Mouse (Mus musculus): ENCODE results near the gene C1qtnf5. TPM values are rescaled to one million over a fixed set of nuclear protein-coding genes. Genes with fewer than 3 reads are reported as not detected.

C1qtnf5 gene
- polyA plus RNA-seq, 1 experiment from 2014 or later, result 1.3 TPM

DNA sequence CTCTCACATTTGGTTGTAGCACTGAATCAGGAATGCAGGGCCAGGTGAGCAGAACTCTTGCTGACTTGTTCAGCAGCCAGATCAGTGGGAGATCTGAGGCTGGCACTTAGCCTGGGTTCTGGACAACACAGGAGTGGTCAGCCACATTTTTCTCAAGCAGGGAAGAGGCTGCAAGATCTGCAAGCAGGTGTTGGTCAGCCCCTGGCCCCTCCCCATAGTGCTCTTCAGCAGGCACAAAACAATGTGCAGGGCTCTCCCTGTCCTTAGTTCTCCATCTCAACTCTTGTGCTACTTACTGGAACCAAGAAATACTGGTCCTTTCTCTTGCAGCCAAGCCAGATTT is 37.6 kb downstream of the C1qtnf5 start:
- no peak overlapping the region for H3K4me3 ChIP-seq (ENCODE audit: low read depth, low read length)
- H3K27ac ChIP-seq (ENCODE audit: low read depth), result no peak overlapping the region
- TF ChIP-seq CTCF (IDR thresholded peaks at IDR 0.05; ENCODE audit: low read depth) (no peak), EP300 (IDR thresholded peaks at IDR 0.05; ENCODE audit: low read depth) (no peak)
- no peaks in the 10 kb centered on the region for H3K4me1 ChIP-seq (ENCODE audit: insufficient read depth)
- H3K9me3 ChIP-seq (ENCODE audit: low read length), result no peaks in the 10 kb centered on the region
- no peak overlapping the region for H3K9ac ChIP-seq (replicated peaks)
- H3K4me2 ChIP-seq (ENCODE audit: low read depth, low read length), result no peak overlapping the region
- H3K27me3 ChIP-seq (ENCODE audit: insufficient read depth, low read length), result no peaks in the 10 kb centered on the region
- ATAC-seq (no peak), DNase-seq (no peak)
- peaks cover 26% of the 10 kb centered on the region for H3K36me3 ChIP-seq (replicated peaks; ENCODE audit: insufficient read depth, low read length)

DNA sequence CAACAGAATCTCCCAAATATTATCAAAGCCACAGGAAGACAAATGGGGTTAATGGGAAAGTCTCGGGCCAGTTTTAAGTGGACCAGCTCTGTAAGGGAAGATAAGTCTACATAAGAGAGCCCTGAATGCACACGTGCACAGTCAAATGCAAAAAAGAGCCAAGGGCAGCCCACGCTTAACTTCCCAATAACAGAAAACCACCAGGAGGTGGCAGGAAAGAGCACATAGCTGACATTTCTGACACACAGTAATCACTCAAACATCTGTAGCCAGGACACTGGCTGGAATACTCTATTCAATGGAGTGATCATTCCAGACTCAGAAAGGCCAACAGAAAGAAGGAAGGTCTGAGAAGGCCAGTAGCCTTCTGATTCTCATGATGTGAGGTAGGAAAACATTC is 40.2 kb downstream of the C1qtnf5 start:
- TF ChIP-seq CTCF (IDR thresholded peaks at IDR 0.05; ENCODE audit: low read depth), result peak; percentile 65
- no peak for TF ChIP-seq EP300 (IDR thresholded peaks at IDR 0.05; ENCODE audit: low read depth)
- Histone ChIP-seq H3K9ac (replicated peaks) (no peak overlapping the region), H3K4me3 (ENCODE audit: low read depth, low read length) (no peak overlapping the region), H3K27ac (ENCODE audit: low read depth) (no peak overlapping the region), H3K9me3 (ENCODE audit: low read length) (no peaks in the 10 kb centered on the region), H3K36me3 (replicated peaks; ENCODE audit: insufficient read depth, low read length) (peaks cover 27% of the 10 kb centered on the region), H3K27me3 (ENCODE audit: insufficient read depth, low read length) (no peaks in the 10 kb centered on the region), H3K4me2 (ENCODE audit: low read depth, low read length) (no peak overlapping the region), H3K4me1 (ENCODE audit: insufficient read depth) (no peaks in the 10 kb centered on the region)
- DNase-seq, result no peak
- 47% methylated on average over 3 of the region's 3 CpGs for WGBS (ENCODE audit: insufficient replicate concordance)
- no peak for ATAC-seq

Other genes with a start within 250 kb of the C1qtnf5 start
- gene Thy1, start 63.9 kb upstream of the C1qtnf5 start, polyA plus RNA-seq (2015; fragmentation: Nextera tagmentation; extraction: Ambion mirVana), result 0.39 and 0.85 TPM in 2 replicates
- 2.9 and 3.8 TPM in 2 replicates for gene Usp2, start 40.2 kb upstream of the C1qtnf5 start, polyA plus RNA-seq (2015; fragmentation: Nextera tagmentation; extraction: Ambion mirVana)
- gene Mfrp, start 5.5 kb upstream of the C1qtnf5 start, polyA plus RNA-seq (2015; fragmentation: Nextera tagmentation; extraction: Ambion mirVana), result not detected in 2 replicates
- not detected in 2 replicates for gene Gm49380, start 6.3 kb downstream of the C1qtnf5 start, polyA plus RNA-seq (2015; fragmentation: Nextera tagmentation; extraction: Ambion mirVana)
- 17.9 and 18.8 TPM in 2 replicates for gene Rnf26, start 6.3 kb downstream of the C1qtnf5 start, polyA plus RNA-seq (2015; fragmentation: Nextera tagmentation; extraction: Ambion mirVana)
- gene Mcam, start 27.2 kb downstream of the C1qtnf5 start, polyA plus RNA-seq (2015; fragmentation: Nextera tagmentation; extraction: Ambion mirVana), result 4.2 and 4.5 TPM in 2 replicates
- 3.1 and 4.0 TPM in 2 replicates for gene Cbl, start 126.8 kb downstream of the C1qtnf5 start, polyA plus RNA-seq (2015; fragmentation: Nextera tagmentation; extraction: Ambion mirVana)
- not detected in 2 replicates for gene Ccdc153, start 133.4 kb downstream of the C1qtnf5 start, polyA plus RNA-seq (2015; fragmentation: Nextera tagmentation; extraction: Ambion mirVana)
- gene Pdzd3, start 144.2 kb downstream of the C1qtnf5 start, polyA plus RNA-seq (2015; fragmentation: Nextera tagmentation; extraction: Ambion mirVana), result 0.08 TPM in 1 of 2 replicates, not detected in the other
- 4.6 and 5.6 TPM in 2 replicates for gene Nlrx1, start 161.4 kb downstream of the C1qtnf5 start, polyA plus RNA-seq (2015; fragmentation: Nextera tagmentation; extraction: Ambion mirVana)
- gene Abcg4, start 181.4 kb downstream of the C1qtnf5 start, polyA plus RNA-seq (2015; fragmentation: Nextera tagmentation; extraction: Ambion mirVana), result 4.2 TPM in 2 replicates
- gene Hinfp, start 198.4 kb downstream of the C1qtnf5 start, polyA plus RNA-seq (2015; fragmentation: Nextera tagmentation; extraction: Ambion mirVana), result 4.5 and 6.3 TPM in 2 replicates
- 10.1 and 11.4 TPM in 2 replicates for gene C2cd2l, start 213.0 kb downstream of the C1qtnf5 start, polyA plus RNA-seq (2015; fragmentation: Nextera tagmentation; extraction: Ambion mirVana)
- 19.0 and 19.4 TPM in 2 replicates for gene Dpagt1, start 218.8 kb downstream of the C1qtnf5 start, polyA plus RNA-seq (2015; fragmentation: Nextera tagmentation; extraction: Ambion mirVana)
- gene H2afx, start 227.4 kb downstream of the C1qtnf5 start, polyA plus RNA-seq (2015; fragmentation: Nextera tagmentation; extraction: Ambion mirVana), result 152 and 164 TPM in 2 replicates
- 517 and 539 TPM in 2 replicates for gene Hmbs, start 237.0 kb downstream of the C1qtnf5 start, polyA plus RNA-seq (2015; fragmentation: Nextera tagmentation; extraction: Ambion mirVana)